Mouse (Mus musculus) liver, adult 2 months (tissue): Measurements from ENCODE around the gene Tmem268. TPM values are rescaled to one million over a fixed set of nuclear protein-coding genes. Genes with fewer than 3 reads are reported as not detected.

Experiments used
- DNase-seq: peaks from one replicate; pipeline ENCODE4 v3.0.0-alpha.2; 2011; ENCODE audit warnings: low read depth, low spot score; ENCODE audit errors: extremely low read depth
- H3K27ac ChIP-seq: fragments of 200-500 bp; replicated peaks from 2 replicates; pipeline ENCODE4 v1.5.1; 2012; ENCODE audit warnings: low read depth, mild to moderate bottlenecking, control low read depth, inconsistent platforms, low read length; ENCODE audit not compliant: insufficient read depth
- H3K27me3 ChIP-seq: fragments of 200-500 bp; 2 replicates; pipeline ENCODE4 v1.6.1; 2012; ENCODE audit warnings: mild to moderate bottlenecking, moderate library complexity, low read length, inconsistent platforms; ENCODE audit not compliant: control insufficient read depth, insufficient read depth
- H3K36me3 ChIP-seq: fragments of 200-500 bp; 2 replicates; pipeline ENCODE4 v1.6.1; 2012; ENCODE audit warnings: low read length, inconsistent platforms; ENCODE audit not compliant: control insufficient read depth, insufficient read depth
- H3K4me1 ChIP-seq: fragments of 200-500 bp; 2 replicates; pipeline ENCODE4 v1.6.1; 2011; ENCODE audit warnings: low read length; ENCODE audit not compliant: control insufficient read depth, insufficient read depth
- H3K4me3 ChIP-seq: fragments of 200-500 bp; 2 replicates; pipeline ENCODE4 v1.5.1; 2011; ENCODE audit warnings: low read depth, mild to moderate bottlenecking, control low read depth, low read length, moderate library complexity; ENCODE audit not compliant: insufficient read depth
- H3K79me2 ChIP-seq: fragments of 200-500 bp; 2 replicates; pipeline ENCODE4 v1.6.1; 2012; ENCODE audit warnings: inconsistent platforms, mild to moderate bottlenecking, low read length, moderate library complexity; ENCODE audit not compliant: control insufficient read depth, insufficient read depth
- H3K9ac ChIP-seq: fragments of 200-500 bp; 2 replicates; pipeline ENCODE4 v1.6.1; 2012; ENCODE audit warnings: low read depth, mild to moderate bottlenecking, control low read depth, inconsistent platforms, low read length
- CTCF ChIP-seq: fragments of 200-500 bp; IDR thresholded peaks from 2 replicates; pipeline ENCODE4 v1.5.1; 2011; ENCODE audit warnings: low read depth, low read length, control low read depth
- POLR2A ChIP-seq: fragments of 200-500 bp; IDR thresholded peaks from 2 replicates; pipeline ENCODE4 v1.6.1; 2011; ENCODE audit warnings: low read length, control low read depth; ENCODE audit not compliant: insufficient read depth; ENCODE audit errors: extremely low read depth
- WGBS: fragments of 180-500 bp; shearing (Covaris S2); methylation state at CpG from one replicate; pipeline ENCODE4 v1.1.7; 2018; 5-methylcytosine and 5-hydroxymethylcytosine counted together
- polyA plus RNA-seq: library from polyadenylated mRNA; depleted of rRNA; stranded (reverse); fragments of >200 nt; gene quantifications from 2 replicates; pipeline ENCODE4 v1.2.3, GENCODE M21; 2012
- total RNA-seq: library from RNA; depleted of rRNA; stranded (reverse); fragments of >200 nt; gene quantifications from 2 replicates; pipeline ENCODE4 v1.2.3, GENCODE M21; 2014

Tmem268 gene
- total and polyA plus RNA-seq, 2 experiments, result 2.9 to 4.7 TPM

DNA sequence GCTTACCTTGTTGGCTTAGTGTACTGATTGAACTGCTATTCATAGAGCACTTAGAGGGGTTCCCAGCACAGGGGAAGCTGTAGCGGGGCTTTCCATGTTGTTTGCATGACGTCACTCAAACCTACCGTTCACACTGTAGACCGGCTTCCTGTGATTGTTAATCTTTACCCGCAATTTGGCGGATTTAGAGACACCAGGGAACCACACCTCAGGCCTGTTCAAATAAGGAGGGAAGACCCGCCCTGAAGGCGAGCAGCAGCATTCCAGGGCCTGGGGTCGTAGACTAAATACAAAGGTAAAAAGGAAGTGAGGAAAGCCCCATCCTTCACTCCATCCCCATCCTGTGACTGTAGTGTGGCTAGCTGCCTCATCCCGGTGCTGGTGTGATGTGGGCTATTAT, 36.7 kb downstream of the Tmem268 start:
- WGBS, result 19% methylated on average over 10 of the region's 10 CpGs
- Histone ChIP-seq H3K4me3 (no peak overlapping the region), H3K36me3 (no peaks in the 10 kb centered on the region), H3K4me1 (peaks cover 8% of the 10 kb centered on the region), H3K79me2 (no peaks in the 10 kb centered on the region), H3K27me3 (no peaks in the 10 kb centered on the region), H3K9ac (no peak overlapping the region), H3K27ac (no peak overlapping the region)
- DNase-seq, result no peak
- TF ChIP-seq POLR2A (no peak), CTCF (no peak)

DNA sequence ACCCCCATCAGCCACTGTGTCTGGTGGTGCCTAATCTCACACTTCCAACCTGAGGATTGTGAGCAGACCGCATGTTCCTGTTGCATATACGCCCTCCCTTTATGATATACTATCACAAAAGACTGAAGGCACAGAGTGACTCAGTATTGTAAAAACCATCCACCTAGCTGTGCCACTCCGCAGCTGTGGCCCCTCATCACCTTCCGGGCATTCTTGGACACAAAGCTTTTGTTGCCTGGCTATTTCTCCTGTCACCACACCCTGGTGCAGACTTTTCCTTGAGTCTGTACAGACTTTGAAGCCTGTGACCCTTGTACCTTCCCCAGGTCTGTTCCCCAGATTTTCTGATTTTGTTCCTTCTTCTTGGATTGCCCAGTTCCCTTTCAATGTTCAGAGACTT, 37.4 kb downstream of the Tmem268 start:
- TF ChIP-seq CTCF (no peak), POLR2A (no peak)
- Histone ChIP-seq H3K4me1 (peaks cover 8% of the 10 kb centered on the region), H3K9ac (no peak overlapping the region), H3K27ac (no peak overlapping the region), H3K4me3 (no peak overlapping the region), H3K36me3 (no peaks in the 10 kb centered on the region), H3K27me3 (no peaks in the 10 kb centered on the region), H3K79me2 (no peaks in the 10 kb centered on the region)
- WGBS, result 97% methylated on average over 4 of the region's 4 CpGs
- DNase-seq, result no peak

DNA sequence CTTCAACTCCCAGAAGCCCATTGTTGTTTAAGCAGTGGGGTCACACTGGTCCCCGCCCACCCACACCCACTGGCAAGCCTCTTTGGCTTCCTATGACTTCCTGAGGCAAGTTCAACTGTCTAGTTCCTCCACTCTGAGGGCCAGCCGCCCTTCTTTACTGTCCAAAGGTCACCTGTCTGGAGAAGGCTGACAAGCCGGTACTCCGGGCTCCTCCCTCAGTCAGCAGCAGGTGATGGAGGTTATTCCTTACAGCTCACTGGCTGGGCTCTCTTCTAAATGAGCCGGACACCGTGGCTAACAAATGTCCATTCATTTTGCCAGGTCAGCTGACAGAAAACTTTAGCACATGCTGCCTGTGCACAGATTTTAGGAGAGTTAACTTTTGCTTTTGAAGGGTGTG, 42.2 kb downstream of the Tmem268 start:
- H3K9ac ChIP-seq, result no peak overlapping the region
- H3K4me3 ChIP-seq, result no peak overlapping the region
- no peaks in the 10 kb centered on the region for H3K27me3 ChIP-seq
- no peaks in the 10 kb centered on the region for H3K36me3 ChIP-seq
- H3K27ac ChIP-seq, result no peak overlapping the region
- no peaks in the 10 kb centered on the region for H3K79me2 ChIP-seq
- H3K4me1 ChIP-seq, result no peaks in the 10 kb centered on the region
- DNase-seq, result no peak
- TF ChIP-seq CTCF (no peak), POLR2A (no peak)
- WGBS, result 60% methylated on average over 6 of the region's 6 CpGs

- TF ChIP-seq POLR2A (no peak), CTCF (no peak)
- Histone ChIP-seq H3K4me1 (no peaks in the 10 kb centered on the region), H3K36me3 (no peaks in the 10 kb centered on the region), H3K27me3 (no peaks in the 10 kb centered on the region), H3K79me2 (no peaks in the 10 kb centered on the region), H3K4me3 (no peak overlapping the region), H3K27ac (no peak overlapping the region), H3K9ac (no peak overlapping the region)
- no peak for DNase-seq
Measured at GRCm38 (mm10) chr4:63601263-63601662, 42.7 kb downstream of the Tmem268 start.

DNA sequence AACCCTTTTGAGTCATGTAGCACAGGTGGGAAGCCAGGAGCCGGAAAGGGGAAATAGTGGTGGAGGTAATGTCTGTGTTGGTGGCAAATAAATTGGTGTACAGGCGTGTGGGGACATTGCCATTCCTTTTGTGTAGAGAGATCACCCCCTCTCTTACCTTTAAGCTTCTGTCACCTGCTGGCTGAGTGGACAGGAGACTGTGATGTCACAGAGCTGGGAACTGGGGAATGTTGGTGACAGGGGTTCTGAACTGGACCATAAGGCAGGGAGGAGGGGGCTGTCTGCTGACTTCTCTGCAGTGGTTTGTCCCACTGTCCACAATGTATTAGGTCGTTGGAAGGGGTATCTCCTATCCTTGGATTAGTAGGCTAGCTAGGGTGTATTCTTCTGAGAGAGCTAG, 46.4 kb downstream of the Tmem268 start, which contains the start of gene Gm11213:
Gene Gm11213, minus strand, starts transcription at position 317 of the 400 bp plus-strand sequence.
- Histone ChIP-seq H3K27ac (no peak within 1 kb of the TSS), H3K27me3 (no peaks in the 10 kb centered on the region), H3K9ac (no peak within 1 kb of the TSS), H3K4me1 (no peaks in the 10 kb centered on the region), H3K79me2 (no peaks in the 10 kb centered on the region), H3K4me3 (no peak within 1 kb of the TSS), H3K36me3 (no peaks in the 10 kb centered on the region)
- TF ChIP-seq CTCF (no peak), POLR2A (no peak)
- DNase-seq, result no peak
- 70% methylated on average over 3 of the region's 3 CpGs for WGBS

- Histone ChIP-seq H3K36me3 (no peaks in the 10 kb centered on the region), H3K79me2 (no peaks in the 10 kb centered on the region), H3K4me3 (no peak overlapping the region), H3K27ac (no peak overlapping the region), H3K4me1 (no peaks in the 10 kb centered on the region), H3K9ac (no peak overlapping the region), H3K27me3 (no peaks in the 10 kb centered on the region)
- 92% methylated on average over 3 of the region's 3 CpGs for WGBS
- no peak for DNase-seq
- no peak for TF ChIP-seq CTCF
- no peak for TF ChIP-seq POLR2A
Measured at GRCm38 (mm10) chr4:63605545-63605944, 47.0 kb downstream of the Tmem268 start.
